Mouse (Mus musculus): ENCODE measurements around the gene Scand1. TPM values are rescaled to one million over a fixed set of nuclear protein-coding genes. Genes with fewer than 3 reads are reported as not detected.

Scand1 gene
- polyA plus RNA-seq, 1 experiment from 2014 or later = 64.7 TPM

- Histone ChIP-seq H3K27ac (peak overlapping the region; percentile 65), H3K4me3 (no peak overlapping the region), H3K4me1 (peaks cover 15% of the 10 kb centered on the region), H3K27me3 (no peaks in the 10 kb centered on the region), H3K9ac (no peak overlapping the region), H3K36me3 (no peaks in the 10 kb centered on the region), H3K4me2 (peak overlapping the region; percentile 17), H3K9me3 (no peaks in the 10 kb centered on the region)
- 20% methylated on average over 5 of the region's 5 CpGs for WGBS
- peak; percentile 86 for ATAC-seq (ENCODE audit: borderline replicate concordance, extremely low read depth, low FRiP score, low TSS enrichment)
Measured at GRCm38 (mm10) chr2:156324681-156325080, 12.2 kb upstream of the Scand1 start.

DNA sequence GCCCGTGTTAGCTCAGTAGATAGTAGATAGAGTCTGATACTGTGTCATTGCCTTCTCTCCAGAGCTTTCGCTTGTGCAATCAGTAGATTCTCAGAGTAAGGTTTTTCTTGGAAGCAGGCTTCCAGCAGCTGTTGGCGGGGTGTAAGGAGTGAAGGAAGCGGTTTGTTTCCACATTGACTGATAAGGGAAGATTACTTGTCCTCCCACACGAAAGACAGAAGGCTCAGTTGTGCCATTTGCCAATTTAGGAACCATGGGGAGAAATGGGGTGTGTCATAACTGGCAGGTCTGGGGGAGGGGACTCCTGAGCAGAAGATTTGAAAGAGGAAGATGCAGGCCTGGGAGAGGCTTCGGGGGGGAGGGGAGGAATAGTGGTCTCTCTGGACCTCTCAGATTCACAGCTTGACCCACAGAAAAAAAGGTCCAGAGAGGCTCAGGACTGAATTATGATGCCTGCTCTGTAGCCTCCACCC is 11.6 kb upstream of the Scand1 start:
- no peaks in the 10 kb centered on the region for H3K27me3 ChIP-seq
- H3K9me3 ChIP-seq = no peaks in the 10 kb centered on the region
- no peak overlapping the region for H3K9ac ChIP-seq
- H3K36me3 ChIP-seq = no peaks in the 10 kb centered on the region
- H3K4me2 ChIP-seq = peak overlapping the region; percentile 17; the same call in 1 of the 2 replicates
- peak; percentile 78 for ATAC-seq (ENCODE audit: borderline replicate concordance, extremely low read depth, low FRiP score, low TSS enrichment)
- no peak overlapping the region for H3K4me3 ChIP-seq
- 26% methylated on average over 6 of the region's 6 CpGs for WGBS
- H3K4me1 ChIP-seq = peaks cover 15% of the 10 kb centered on the region
- peak overlapping the region; percentile 65 for H3K27ac ChIP-seq

DNA sequence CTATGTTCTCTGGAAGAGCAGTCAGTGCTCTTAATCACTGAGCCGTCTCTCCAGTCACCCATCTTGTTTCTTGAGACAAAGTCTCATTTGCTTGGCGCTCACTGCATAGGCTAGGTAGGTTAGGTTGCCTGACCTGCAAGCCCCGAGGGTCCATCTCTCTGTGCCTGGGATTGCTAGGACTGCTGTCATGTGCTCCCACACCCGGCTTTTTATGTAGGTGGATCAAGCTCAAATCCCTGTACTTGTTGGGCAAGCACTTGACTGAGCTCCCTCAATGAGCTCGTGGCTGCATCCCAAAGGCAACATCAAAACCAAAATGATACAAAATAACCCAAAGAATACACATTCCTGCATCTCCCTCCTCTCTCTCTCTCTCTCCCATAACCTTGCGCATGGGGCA is 9.0 kb upstream of the Scand1 start:
- Histone ChIP-seq H3K27ac (no peak overlapping the region), H3K4me2 (no peak overlapping the region), H3K9me3 (no peaks in the 10 kb centered on the region), H3K36me3 (no peaks in the 10 kb centered on the region), H3K9ac (no peak overlapping the region), H3K4me3 (no peak overlapping the region), H3K4me1 (peaks cover 15% of the 10 kb centered on the region), H3K27me3 (no peaks in the 10 kb centered on the region)
- WGBS = 86% methylated on average over 6 of the region's 6 CpGs
- no peak for ATAC-seq (ENCODE audit: borderline replicate concordance, extremely low read depth, low FRiP score, low TSS enrichment)

GRCm38 (mm10) chr2:156318491-156318890 is 6.0 kb upstream of the Scand1 start:
- Histone ChIP-seq H3K9ac (no peak overlapping the region), H3K27ac (no peak overlapping the region), H3K27me3 (no peaks in the 10 kb centered on the region), H3K4me2 (no peak overlapping the region), H3K36me3 (peaks cover 4% of the 10 kb centered on the region; the same call in 1 of the 2 replicates), H3K9me3 (no peaks in the 10 kb centered on the region), H3K4me1 (peaks cover under 1% of the 10 kb centered on the region; the same call in 1 of the 2 replicates), H3K4me3 (no peak overlapping the region)
- no peak for ATAC-seq (ENCODE audit: borderline replicate concordance, extremely low read depth, low FRiP score, low TSS enrichment)

DNA sequence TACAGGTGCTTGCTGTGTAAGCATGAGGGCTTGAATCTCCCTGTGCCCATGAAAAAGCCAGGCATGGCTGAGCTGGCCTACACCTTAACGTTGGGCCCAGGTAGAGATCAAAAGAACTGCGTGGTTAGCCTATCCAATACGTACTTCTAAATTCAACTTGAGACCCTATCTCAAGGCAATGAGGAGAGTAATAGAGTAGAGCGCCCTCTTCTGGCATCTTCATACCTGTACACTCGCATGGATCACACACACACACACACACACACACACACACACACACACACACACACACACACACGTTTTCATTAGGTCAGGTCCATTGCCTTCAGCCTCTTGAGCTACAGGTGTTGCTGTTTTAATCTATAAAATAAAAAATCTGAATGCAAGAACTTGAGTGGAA is 2.3 kb upstream of the Scand1 start:
- ATAC-seq (ENCODE audit: borderline replicate concordance, extremely low read depth, low FRiP score, low TSS enrichment) = no peak
- Histone ChIP-seq H3K4me1 (peaks cover 11% of the 10 kb centered on the region), H3K9me3 (no peaks in the 10 kb centered on the region), H3K27ac (no peak overlapping the region), H3K9ac (no peak overlapping the region), H3K4me2 (no peak overlapping the region), H3K27me3 (no peaks in the 10 kb centered on the region), H3K36me3 (peaks cover 4% of the 10 kb centered on the region; the same call in 1 of the 2 replicates), H3K4me3 (no peak overlapping the region)
- 91% methylated on average over 6 of the region's 6 CpGs for WGBS

- WGBS = 51% methylated on average over 3 of the region's 3 CpGs
- Histone ChIP-seq H3K27me3 (no peaks in the 10 kb centered on the region), H3K9me3 (no peaks in the 10 kb centered on the region), H3K27ac (no peak overlapping the region), H3K36me3 (peaks cover 4% of the 10 kb centered on the region; the same call in 1 of the 2 replicates), H3K4me2 (peak overlapping the region; percentile 80), H3K4me3 (peak overlapping the region; percentile 92), H3K4me1 (peaks cover 11% of the 10 kb centered on the region), H3K9ac (no peak overlapping the region)
- ATAC-seq (ENCODE audit: borderline replicate concordance, extremely low read depth, low FRiP score, low TSS enrichment) = no peak
Measured at GRCm38 (mm10) chr2:156313153-156313552, 649 bp upstream of the Scand1 start.

DNA sequence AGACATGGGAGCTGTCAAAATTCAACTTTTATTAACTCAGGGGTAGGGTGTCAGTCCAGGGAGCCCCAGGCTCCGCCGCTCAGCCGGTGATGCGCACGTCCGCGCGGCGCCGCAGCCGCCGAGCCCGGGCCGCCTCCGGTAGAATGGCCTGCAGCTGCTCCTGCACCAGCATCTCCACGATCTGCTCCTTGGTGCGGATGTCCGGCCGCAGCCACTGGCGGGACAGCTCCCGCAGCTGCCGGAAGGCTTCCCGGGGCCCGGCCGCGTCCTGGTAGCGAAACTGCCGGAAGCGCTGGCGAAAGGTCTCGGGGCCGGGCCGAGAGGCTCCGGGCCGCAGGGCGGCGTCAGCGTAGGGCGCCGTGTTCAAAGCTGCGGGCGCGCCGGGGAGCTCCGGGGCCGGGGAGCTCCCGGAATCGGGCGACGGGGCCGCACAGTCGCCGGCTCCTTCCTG is 638 bp downstream of the Scand1 start:
- Histone ChIP-seq H3K9me3 (no peaks in the 10 kb centered on the region), H3K27me3 (no peaks in the 10 kb centered on the region), H3K4me1 (peaks cover 11% of the 10 kb centered on the region), H3K4me2 (peak overlapping the region; percentile 80), H3K36me3 (peaks cover 9% of the 10 kb centered on the region), H3K9ac (peak overlapping the region; percentile 95), H3K4me3 (peak overlapping the region; percentile 92), H3K27ac (peak overlapping the region; percentile 98)
- WGBS = under 1% methylated on average over 53 of the region's 53 CpGs
- ATAC-seq (ENCODE audit: borderline replicate concordance, extremely low read depth, low FRiP score, low TSS enrichment) = peak; percentile 66

DNA sequence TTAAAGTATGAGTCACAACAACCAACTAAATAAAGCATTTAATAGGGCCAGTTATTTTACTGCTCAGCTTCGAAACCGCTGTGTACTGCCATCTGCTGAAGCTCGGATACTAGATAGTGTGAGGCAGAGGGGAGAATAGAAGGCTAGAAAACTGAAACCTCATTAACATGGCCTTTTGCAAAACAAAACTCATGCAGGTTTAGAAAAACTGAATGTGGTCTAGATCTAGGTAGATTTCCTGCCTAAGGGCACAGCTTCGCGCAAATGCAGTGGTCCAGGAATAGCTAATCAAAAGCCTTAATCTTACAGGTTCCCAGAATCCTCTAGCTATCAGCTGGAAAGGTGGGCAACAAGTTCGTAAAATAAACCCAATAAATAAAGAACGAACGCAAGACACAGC is 1.1 kb downstream of the Scand1 start:
- 25% methylated on average over 8 of the region's 8 CpGs for WGBS
- Histone ChIP-seq H3K4me1 (peaks cover 11% of the 10 kb centered on the region), H3K36me3 (peaks cover 9% of the 10 kb centered on the region), H3K4me2 (peak overlapping the region; percentile 80), H3K9ac (peak overlapping the region; percentile 95), H3K9me3 (no peaks in the 10 kb centered on the region), H3K27me3 (no peaks in the 10 kb centered on the region), H3K27ac (peak overlapping the region; percentile 98), H3K4me3 (peak overlapping the region; percentile 92)
- ATAC-seq (ENCODE audit: borderline replicate concordance, extremely low read depth, low FRiP score, low TSS enrichment) = no peak

DNA sequence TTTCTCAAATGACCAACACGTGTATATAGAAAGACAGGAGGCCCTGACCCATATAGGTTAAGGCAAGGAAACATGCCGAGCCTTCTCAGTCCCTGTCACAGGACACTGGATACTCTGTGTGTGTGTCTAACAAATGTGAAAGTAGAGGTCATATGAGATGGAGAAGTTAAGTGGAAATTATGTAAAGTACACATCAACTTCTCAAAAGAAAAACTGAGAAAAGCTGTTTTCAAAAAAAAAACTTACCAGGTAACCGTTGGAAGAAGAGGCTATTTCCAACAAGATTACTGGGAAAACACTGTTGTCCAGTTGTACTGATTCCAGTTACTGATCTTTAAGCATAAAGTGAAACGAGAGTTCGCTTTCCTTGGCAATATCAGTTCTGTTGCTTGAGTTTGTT is 1.6 kb downstream of the Scand1 start:
- H3K27me3 ChIP-seq = no peaks in the 10 kb centered on the region
- 88% methylated on average over 5 of the region's 5 CpGs for WGBS
- peaks cover 9% of the 10 kb centered on the region for H3K36me3 ChIP-seq
- H3K9ac ChIP-seq = no peak overlapping the region
- H3K4me3 ChIP-seq = peak overlapping the region; percentile 92; the same call in 1 of the 2 replicates
- no peak overlapping the region; the same call in 1 of the 2 replicates for H3K4me2 ChIP-seq
- H3K9me3 ChIP-seq = no peaks in the 10 kb centered on the region
- no peak overlapping the region for H3K27ac ChIP-seq
- ATAC-seq (ENCODE audit: borderline replicate concordance, extremely low read depth, low FRiP score, low TSS enrichment) = no peak
- H3K4me1 ChIP-seq = peaks cover 11% of the 10 kb centered on the region

DNA sequence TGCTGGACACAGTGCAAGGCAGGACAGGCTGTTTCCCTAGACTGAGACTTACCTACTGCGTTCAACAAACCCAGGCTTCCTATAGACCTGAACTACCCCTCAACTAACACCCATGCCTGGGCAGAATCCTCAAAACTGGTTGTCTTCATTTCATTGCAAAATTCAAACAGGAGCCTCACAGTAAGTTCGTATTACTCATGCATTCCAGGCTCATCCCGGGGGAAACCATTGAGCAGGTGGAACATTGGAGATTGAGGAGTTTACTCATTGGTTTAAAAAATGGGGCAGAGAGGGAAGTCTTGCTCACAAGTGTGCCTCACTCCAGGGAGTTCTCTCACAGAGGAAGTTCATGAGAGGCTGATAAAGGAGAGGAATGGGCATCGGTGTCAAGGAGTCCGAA is 2.0 kb downstream of the Scand1 start:
- 92% methylated on average over 5 of the region's 5 CpGs for WGBS
- no peak overlapping the region for H3K9ac ChIP-seq
- H3K9me3 ChIP-seq = no peaks in the 10 kb centered on the region
- H3K4me1 ChIP-seq = peaks cover 11% of the 10 kb centered on the region
- H3K4me2 ChIP-seq = no peak overlapping the region
- peaks cover 9% of the 10 kb centered on the region for H3K36me3 ChIP-seq
- no peak overlapping the region for H3K27ac ChIP-seq
- no peaks in the 10 kb centered on the region for H3K27me3 ChIP-seq
- no peak overlapping the region for H3K4me3 ChIP-seq
- ATAC-seq (ENCODE audit: borderline replicate concordance, extremely low read depth, low FRiP score, low TSS enrichment) = no peak

GRCm38 (mm10) chr2:156309948-156310347 is 2.6 kb downstream of the Scand1 start:
- Histone ChIP-seq H3K36me3 (peaks cover 12% of the 10 kb centered on the region), H3K27me3 (no peaks in the 10 kb centered on the region), H3K9ac (no peak overlapping the region), H3K9me3 (no peaks in the 10 kb centered on the region), H3K4me2 (no peak overlapping the region), H3K27ac (no peak overlapping the region), H3K4me3 (no peak overlapping the region), H3K4me1 (peaks cover 11% of the 10 kb centered on the region)
- no peak for ATAC-seq (ENCODE audit: borderline replicate concordance, extremely low read depth, low FRiP score, low TSS enrichment)
- 92% methylated on average over 5 of the region's 5 CpGs for WGBS

GRCm38 (mm10) chr2:156307261-156307660 is 5.2 kb downstream of the Scand1 start:
- H3K9ac ChIP-seq = no peak overlapping the region
- H3K27me3 ChIP-seq = no peaks in the 10 kb centered on the region
- H3K9me3 ChIP-seq = no peaks in the 10 kb centered on the region
- H3K27ac ChIP-seq = no peak overlapping the region
- 53% methylated on average over 5 of the region's 5 CpGs for WGBS
- H3K4me2 ChIP-seq = no peak overlapping the region
- H3K4me3 ChIP-seq = no peak overlapping the region
- peaks cover 25% of the 10 kb centered on the region for H3K36me3 ChIP-seq
- H3K4me1 ChIP-seq = peaks cover 7% of the 10 kb centered on the region; the same call in 1 of the 2 replicates
- no peak for ATAC-seq (ENCODE audit: borderline replicate concordance, extremely low read depth, low FRiP score, low TSS enrichment)

DNA sequence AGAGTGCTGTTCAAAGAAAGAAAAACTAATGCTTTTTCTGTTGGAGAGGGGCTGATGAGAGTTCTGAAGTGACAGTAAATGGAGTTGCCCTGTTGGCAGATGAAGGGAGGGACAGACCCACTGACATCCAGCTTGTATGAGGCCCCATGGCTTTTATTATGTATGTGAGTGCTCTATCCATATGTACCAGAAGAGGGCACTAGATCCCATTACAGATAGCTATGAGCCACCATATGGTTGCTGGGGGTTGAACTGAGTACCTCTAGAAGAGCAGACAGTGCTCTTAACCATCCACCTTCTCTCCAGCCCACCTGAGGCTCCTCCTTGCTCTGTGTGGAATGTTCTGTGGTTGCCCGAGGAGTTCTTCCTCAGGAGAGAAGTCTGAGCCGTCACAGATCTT is 6.7 kb downstream of the Scand1 start:
- ATAC-seq (ENCODE audit: borderline replicate concordance, extremely low read depth, low FRiP score, low TSS enrichment) = no peak
- Histone ChIP-seq H3K4me3 (no peak overlapping the region), H3K27me3 (no peaks in the 10 kb centered on the region), H3K4me1 (no peaks in the 10 kb centered on the region), H3K36me3 (peaks cover 32% of the 10 kb centered on the region), H3K9me3 (no peaks in the 10 kb centered on the region), H3K4me2 (no peak overlapping the region), H3K9ac (no peak overlapping the region), H3K27ac (no peak overlapping the region)
- WGBS = 73% methylated on average over 2 of the region's 2 CpGs

Measured in lung, embryonic 15.5 days (tissue).